Mouse (Mus musculus): ENCODE results near the gene Galnt12. TPM values are rescaled to one million over a fixed set of nuclear protein-coding genes. Genes with fewer than 3 reads are reported as not detected.

Galnt12 gene
- total and polyA plus RNA-seq, 3 experiments = not detected

DNA sequence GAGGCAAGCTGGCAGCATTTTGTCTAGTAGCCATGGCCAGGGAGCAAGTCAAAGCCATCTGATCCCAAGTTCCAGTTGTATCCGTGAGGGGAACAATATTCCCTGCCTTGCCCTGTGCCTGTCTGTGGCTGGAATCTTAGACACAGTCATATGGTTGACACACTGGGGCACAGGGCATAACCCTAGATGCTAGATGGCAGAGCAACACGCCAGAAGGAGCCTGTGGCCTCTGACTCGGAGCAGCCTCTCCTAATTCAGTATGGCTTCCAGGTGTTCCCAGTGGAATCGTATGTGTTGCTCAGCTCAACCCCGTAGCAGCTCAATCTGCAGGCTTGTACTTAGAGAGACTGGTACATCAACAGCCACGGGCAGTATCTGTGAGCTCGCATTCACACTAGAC, 46.7 kb downstream of the Galnt12 start:
- TF ChIP-seq MEF2A (IDR thresholded peaks at IDR 0.05; ENCODE audit: extremely low read depth, insufficient replicate concordance, low read depth, low read length, poor library complexity, severe bottlenecking) = no peak
- no peak for TF ChIP-seq POLR2AphosphoS2 (IDR thresholded peaks at IDR 0.05; ENCODE audit: low read length)
- TF ChIP-seq TCF12 (IDR thresholded peaks at IDR 0.05; ENCODE audit: low read depth, low read length) = no peak
- TF ChIP-seq ZMIZ1 (IDR thresholded peaks at IDR 0.05; ENCODE audit: low read depth, low read length) = no peak
- no peak for TF ChIP-seq RCOR1 (IDR thresholded peaks at IDR 0.05; ENCODE audit: low read depth, low read length)
- TF ChIP-seq UBTF (IDR thresholded peaks at IDR 0.05; ENCODE audit: borderline replicate concordance, insufficient read depth, low read depth, low read length) = no peak
- TF ChIP-seq MAFK (IDR thresholded peaks at IDR 0.05; ENCODE audit: borderline replicate concordance, low read depth, low read length) = no peak
- TF ChIP-seq MAX (IDR thresholded peaks at IDR 0.05; ENCODE audit: low read length) = no peak
- no peak for TF ChIP-seq HCFC1 (IDR thresholded peaks at IDR 0.05; ENCODE audit: low read depth, low read length)
- no peak for TF ChIP-seq MYB (IDR thresholded peaks at IDR 0.05; ENCODE audit: low read depth, low read length)
- TF ChIP-seq MXI1 (IDR thresholded peaks at IDR 0.05; ENCODE audit: low read depth, low read length) = no peak
- no peak for TF ChIP-seq CHD2 (IDR thresholded peaks at IDR 0.05; ENCODE audit: low read length)
- no peak for TF ChIP-seq SIN3A (IDR thresholded peaks at IDR 0.05; ENCODE audit: low read length)
- H3K9ac ChIP-seq (ENCODE audit: control insufficient read depth, low read depth, low read length, poor library complexity, severe bottlenecking) = no peak overlapping the region
- peaks cover under 1 to 5% of the 10 kb centered on the region in 2 experiments; a peak in 3 of 4 replicates for H3K27me3 ChIP-seq (ENCODE audit: control insufficient read depth in 1 of 2, insufficient read depth in 2 of 2, low read length in 2 of 2)
- no peaks in the 10 kb centered on the region for H3K79me2 ChIP-seq (ENCODE audit: control insufficient read depth, insufficient read depth, low read length, poor library complexity)
- H3K27ac ChIP-seq (ENCODE audit: control insufficient read depth, low read depth, low read length) = no peak overlapping the region
- H3K4me1 ChIP-seq (ENCODE audit: control insufficient read depth in 1 of 2, insufficient read depth in 2 of 2, low read length in 2 of 2) = no peaks in the 10 kb centered on the region
- DNase-seq (ENCODE audit: low read depth, low spot score) = no peak
- no peaks in the 10 kb centered on the region for H3K36me3 ChIP-seq (ENCODE audit: control insufficient read depth in 1 of 2, insufficient read depth in 2 of 2, low read length in 2 of 2)
- no peak overlapping the region for H3K4me3 ChIP-seq (ENCODE audit: control insufficient read depth in 1 of 2, insufficient read depth in 1 of 2, low read depth in 2 of 2, low read length in 2 of 2)
- no peaks in the 10 kb centered on the region for H3K9me3 ChIP-seq (replicated peaks; ENCODE audit: insufficient read depth, low read length)

GRCm38 (mm10) chr4:47138967-47139777, 47.5 kb downstream of the Galnt12 start:
- TF ChIP-seq BHLHE40 (IDR thresholded peaks at IDR 0.05; ENCODE audit: borderline replicate concordance, low read depth, low read length) (no peak), MYB (IDR thresholded peaks at IDR 0.05; ENCODE audit: low read depth, low read length) (no peak), CHD2 (IDR thresholded peaks at IDR 0.05; ENCODE audit: low read length) (no peak), CTCF (IDR thresholded peaks at IDR 0.05 in 2 of 3, conservative IDR thresholded peaks at IDR 0.05 in 1 of 3; ENCODE audit: control insufficient read depth in 1 of 3, insufficient read depth in 1 of 3, low read depth in 2 of 3, low read length in 3 of 3, poor library complexity in 1 of 3, severe bottlenecking in 1 of 3) (no peak), RAD21 (IDR thresholded peaks at IDR 0.05; ENCODE audit: low read depth, low read length) (no peak), CHD1 (IDR thresholded peaks at IDR 0.05; ENCODE audit: low read depth, low read length) (no peak), ELF1 (IDR thresholded peaks at IDR 0.05; ENCODE audit: low read depth, low read length) (no peak), ZKSCAN1 (IDR thresholded peaks at IDR 0.05; ENCODE audit: low read depth, low read length) (no peak), ZNF384 (IDR thresholded peaks at IDR 0.05; ENCODE audit: low read depth, low read length) (no peak), SMC3 (IDR thresholded peaks at IDR 0.05; ENCODE audit: low read depth, low read length) (no peak), ZMIZ1 (IDR thresholded peaks at IDR 0.05; ENCODE audit: low read depth, low read length) (no peak), MYC (IDR thresholded peaks at IDR 0.05; ENCODE audit: low read depth, low read length) (no peak), MAZ (IDR thresholded peaks at IDR 0.05; ENCODE audit: low read depth, low read length) (no peak), RCOR1 (IDR thresholded peaks at IDR 0.05; ENCODE audit: low read depth, low read length) (no peak), TAL1 (IDR thresholded peaks at IDR 0.05; ENCODE audit: low read length) (no peak), MXI1 (IDR thresholded peaks at IDR 0.05; ENCODE audit: low read depth, low read length) (no peak), USF1 (IDR thresholded peaks at IDR 0.05; ENCODE audit: low read depth, low read length) (no peak), GABPA (IDR thresholded peaks at IDR 0.05; ENCODE audit: low read depth, low read length) (no peak), MEF2A (IDR thresholded peaks at IDR 0.05; ENCODE audit: extremely low read depth, insufficient replicate concordance, low read depth, low read length, poor library complexity, severe bottlenecking) (no peak)
- no peaks in the 10 kb centered on the region for H3K36me3 ChIP-seq (ENCODE audit: control insufficient read depth in 1 of 2, insufficient read depth in 2 of 2, low read length in 2 of 2)
- H3K27ac ChIP-seq (ENCODE audit: control insufficient read depth, low read depth, low read length) = no peak overlapping the region
- H3K4me1 ChIP-seq (ENCODE audit: control insufficient read depth in 1 of 2, insufficient read depth in 2 of 2, low read length in 2 of 2) = no peaks in the 10 kb centered on the region
- H3K4me3 ChIP-seq (ENCODE audit: control insufficient read depth in 1 of 2, insufficient read depth in 1 of 2, low read depth in 2 of 2, low read length in 2 of 2) = no peak overlapping the region
- H3K9ac ChIP-seq (ENCODE audit: control insufficient read depth, low read depth, low read length, poor library complexity, severe bottlenecking) = no peak overlapping the region
- H3K27me3 ChIP-seq (ENCODE audit: control insufficient read depth in 1 of 2, insufficient read depth in 2 of 2, low read length in 2 of 2) = peaks cover 2 to 8% of the 10 kb centered on the region in 2 experiments; a peak in 3 of 4 replicates
- no peaks in the 10 kb centered on the region for H3K79me2 ChIP-seq (ENCODE audit: control insufficient read depth, insufficient read depth, low read length, poor library complexity)
- no peaks in the 10 kb centered on the region for H3K9me3 ChIP-seq (replicated peaks; ENCODE audit: insufficient read depth, low read length)
- no peak for DNase-seq (ENCODE audit: low read depth, low spot score)
